Mouse (Mus musculus) CD4-positive, CD25-positive, alpha-beta regulatory T cell, adult 2 months (primary cell): ENCODE data around the gene Gng12.
"Not testable (repeated sequence)": the region's sequence is repeated elsewhere in the genome, so short reads cannot be mapped to it uniquely, and the experiment has no call there.

Experiments used
- DNase-seq: peaks from one replicate; pipeline ENCODE4 v3.0.0-alpha.2; 2012; ENCODE audit warnings: low read depth, low spot score

The Gng12 gene

DNA sequence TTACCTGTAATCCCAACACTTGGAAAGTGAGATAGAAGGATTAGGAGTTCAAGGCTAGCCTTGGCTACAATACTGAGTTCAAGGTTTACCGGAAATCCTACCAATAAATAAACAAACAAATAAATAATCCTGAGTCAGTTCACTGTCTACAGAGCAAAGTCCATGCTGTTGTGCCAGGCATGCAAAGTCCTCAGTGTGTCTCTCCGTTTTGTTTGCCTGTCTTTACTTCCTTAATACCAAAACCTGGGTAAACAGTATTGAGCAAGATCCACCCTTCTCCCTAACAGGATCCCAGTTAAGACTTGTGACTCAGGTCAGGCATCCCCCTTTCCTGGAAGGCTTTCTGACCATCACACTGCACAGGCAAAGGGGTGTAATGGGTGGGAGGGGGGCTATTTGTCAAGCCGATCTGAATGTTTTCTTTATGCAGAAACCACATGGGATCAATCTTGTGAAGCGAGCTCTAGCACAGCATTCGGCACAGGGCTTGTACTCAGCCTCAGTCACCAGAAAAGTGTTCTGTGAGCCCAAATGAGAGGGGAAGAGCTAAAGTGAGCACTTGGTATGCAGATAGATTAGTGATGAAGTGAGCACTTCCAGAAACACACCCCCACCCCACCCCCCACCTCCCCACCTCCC lies 133.2 kb downstream of the Gng12 start:
- no peak for DNase-seq

DNA sequence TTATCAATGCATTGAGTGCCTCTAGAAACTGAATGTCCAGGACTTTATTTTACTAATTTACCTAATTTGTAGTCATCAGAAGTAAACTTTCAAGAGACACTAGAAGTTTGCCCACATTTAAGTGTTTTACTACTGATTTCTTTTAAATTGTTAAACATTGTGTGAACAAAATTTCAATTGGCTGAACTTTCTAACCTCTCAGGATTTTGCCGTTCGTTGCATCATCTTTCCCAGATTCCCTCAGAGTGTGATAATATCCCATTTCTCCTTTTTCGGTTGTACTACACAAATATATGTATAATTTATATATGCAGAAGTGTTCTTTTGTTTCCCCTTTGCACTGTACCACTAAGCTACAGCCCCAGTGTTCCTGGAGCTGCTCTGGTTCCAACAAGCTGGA lies 133.8 kb downstream of the Gng12 start:
- no peak for DNase-seq

DNA sequence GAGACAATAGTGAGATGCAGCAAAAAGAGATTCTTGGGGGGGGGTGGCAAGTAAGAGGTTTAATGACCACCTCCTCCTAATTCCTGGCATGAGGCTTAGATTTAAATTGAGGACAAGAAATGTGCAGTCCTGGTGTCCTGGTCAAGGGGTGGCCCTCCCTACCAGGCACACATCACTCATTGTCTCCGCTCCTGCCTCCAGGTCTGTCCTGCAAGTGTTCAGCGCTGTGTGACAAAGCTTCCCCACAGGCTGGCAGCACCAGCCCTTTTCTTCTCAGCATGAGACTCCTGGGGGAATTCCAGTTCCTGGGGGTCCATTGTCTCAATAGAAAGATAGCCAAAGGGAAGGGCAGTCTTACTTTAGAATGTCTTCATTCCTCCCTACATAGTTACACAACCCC lies 134.2 kb downstream of the Gng12 start:
- DNase-seq = no peak

DNA sequence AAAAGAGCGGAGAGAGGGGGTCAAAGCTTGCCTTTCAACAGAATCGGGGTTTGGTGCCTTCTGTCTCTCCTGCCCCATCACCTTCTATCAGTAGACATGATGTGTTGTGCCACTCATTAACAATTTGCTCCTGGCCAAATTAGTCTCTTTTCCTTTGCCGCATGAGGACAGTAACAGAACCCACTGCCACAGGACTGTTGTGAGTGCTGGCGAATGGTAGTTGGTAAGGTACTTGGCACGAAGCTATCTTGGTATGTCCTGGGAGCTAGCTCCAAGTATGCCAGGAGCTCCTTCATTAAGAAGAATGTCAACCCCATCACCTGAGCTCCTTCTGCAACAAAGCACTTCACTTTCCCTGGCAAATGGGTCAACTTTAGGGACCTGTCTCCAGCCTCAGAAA lies 134.6 kb downstream of the Gng12 start:
- DNase-seq = no peak

DNA sequence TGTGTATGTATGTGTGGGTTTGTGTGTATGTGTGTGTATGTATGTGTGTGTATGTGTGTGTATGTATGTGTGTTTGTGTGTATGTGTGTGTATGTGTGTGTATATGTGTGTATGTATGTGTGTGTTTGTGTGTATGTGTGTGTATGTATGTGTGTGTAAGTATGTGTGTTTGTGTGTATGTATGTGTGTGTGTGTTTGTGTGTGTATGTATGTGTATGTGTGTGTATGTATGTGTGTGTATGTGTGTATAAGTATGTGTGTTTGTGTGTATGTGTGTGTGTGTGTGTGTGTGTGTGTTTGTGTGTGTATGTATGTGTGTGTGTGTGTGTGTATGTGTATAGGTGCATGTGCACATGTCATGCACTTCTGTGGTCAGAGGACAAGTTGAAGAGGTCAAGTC lies 136.4 kb downstream of the Gng12 start:
- not testable (repeated sequence) for DNase-seq

DNA sequence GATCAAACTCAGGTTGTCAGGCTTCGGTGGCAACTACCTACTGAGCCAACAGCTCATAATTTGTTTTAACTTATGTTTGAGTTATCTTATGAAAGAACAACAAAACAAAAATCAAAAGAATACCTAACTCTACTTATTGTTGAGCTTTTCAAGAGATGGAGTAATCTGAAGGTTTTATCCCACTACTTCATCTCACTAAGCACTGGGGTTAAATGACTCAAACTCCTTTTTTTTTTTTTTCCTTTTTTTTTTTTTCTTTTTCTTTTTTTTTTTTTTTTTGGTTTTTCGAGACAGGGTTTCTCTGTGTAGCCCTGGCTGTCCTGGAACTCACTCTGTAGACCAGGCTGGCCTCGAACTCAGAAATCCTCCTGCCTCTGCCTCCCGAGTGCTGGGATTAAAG lies 136.8 kb downstream of the Gng12 start:
- DNase-seq = not testable (repeated sequence)

DNA sequence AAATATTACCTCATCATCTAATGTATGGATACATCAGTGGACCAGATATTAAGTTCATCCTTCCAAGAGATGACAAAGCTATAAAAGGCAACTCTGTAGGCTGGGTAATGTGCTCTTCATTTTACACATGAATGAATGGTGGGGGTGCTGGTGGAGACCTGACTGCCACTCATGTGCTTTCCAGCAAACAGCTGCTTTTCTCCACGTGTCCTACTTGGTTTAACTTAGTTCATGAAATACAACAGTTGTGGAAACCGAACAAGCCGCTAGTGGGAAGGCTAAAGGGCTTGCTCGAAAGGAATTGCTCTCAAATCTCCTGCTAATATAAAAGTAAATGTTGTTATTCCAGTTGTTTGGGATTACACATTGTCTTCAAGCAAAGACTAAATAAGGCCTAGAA lies 137.4 kb downstream of the Gng12 start:
- no peak for DNase-seq

DNA sequence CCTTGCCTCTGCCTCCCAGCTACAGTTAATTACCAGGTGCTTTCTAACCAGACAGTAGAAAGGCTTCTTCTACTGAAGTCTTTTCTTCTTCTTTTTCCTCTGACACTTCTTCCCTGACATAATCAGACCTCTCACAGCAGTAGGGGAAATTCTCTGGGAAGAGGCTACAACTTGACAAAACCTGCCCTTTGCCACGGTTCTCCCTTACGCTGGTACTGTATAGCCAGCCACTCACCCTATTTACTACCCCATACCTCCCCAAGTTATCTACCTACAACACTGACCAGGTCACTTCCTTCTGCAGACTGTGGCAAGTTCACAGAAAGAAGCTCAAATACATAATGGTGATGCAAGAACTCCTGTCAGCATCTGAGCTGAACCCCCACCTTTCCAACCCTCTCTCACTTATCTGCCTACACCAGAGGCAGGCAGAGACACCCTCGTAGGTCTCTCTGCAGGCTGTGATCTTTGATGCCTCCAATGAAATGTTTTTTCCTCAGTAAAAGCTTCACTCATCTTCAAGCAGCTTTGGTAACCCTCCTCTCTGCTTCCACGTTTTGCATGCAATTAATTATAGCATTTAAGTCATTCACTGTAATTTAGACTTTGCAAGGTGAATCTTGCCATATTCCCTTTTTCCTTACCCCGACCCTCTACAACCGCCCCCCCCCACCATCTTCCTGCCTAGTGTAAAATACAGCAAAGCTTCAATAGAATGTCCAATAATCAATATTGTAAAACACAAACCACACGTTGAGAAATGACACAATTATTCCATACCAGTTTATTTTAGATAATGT lies 138.3 kb downstream of the Gng12 start:
- DNase-seq = no peak

DNA sequence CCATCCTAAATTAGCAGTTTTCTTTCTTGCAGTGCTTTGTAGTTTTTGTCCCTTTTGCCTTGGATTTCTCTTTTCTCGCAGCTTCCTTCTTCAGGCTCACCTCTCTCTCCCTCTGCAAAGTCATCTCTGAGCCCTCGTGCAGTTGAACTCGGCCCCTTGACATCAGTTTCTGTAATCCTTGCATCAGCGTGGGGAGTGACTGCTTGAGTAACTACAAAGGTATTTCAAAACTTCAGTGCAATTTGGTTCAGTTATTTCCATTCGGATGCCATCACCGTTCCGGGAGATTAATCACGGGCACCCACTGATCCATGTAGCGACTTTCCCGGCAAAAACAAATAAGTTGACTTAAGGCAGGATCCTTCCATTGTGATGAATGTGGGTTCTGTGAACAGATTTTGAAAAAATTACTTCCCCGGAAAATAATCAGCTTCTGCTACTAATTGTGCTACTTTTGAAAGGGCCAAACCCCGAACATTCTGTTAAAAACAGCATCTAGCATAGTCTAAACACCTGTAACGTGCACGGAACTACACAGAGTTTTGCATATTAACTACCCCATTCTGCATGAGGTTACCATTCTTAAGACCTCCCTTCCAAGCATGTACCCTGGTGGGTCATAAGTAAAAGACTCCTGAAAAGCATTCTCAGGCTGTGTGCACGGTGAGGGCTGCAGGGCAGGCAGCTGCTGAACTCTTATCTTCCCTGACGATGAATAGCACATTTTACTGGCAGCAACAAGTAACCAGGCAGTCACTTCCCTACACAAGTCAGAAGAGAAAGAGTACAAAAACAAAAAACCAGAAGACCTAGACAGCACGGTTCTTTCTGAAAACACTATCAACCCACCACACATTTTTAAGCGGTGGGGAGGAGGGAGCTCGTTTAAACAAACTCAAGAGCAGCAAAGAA lies 139.4 kb downstream of the Gng12 start:
- peak; percentile 16 for DNase-seq

DNA sequence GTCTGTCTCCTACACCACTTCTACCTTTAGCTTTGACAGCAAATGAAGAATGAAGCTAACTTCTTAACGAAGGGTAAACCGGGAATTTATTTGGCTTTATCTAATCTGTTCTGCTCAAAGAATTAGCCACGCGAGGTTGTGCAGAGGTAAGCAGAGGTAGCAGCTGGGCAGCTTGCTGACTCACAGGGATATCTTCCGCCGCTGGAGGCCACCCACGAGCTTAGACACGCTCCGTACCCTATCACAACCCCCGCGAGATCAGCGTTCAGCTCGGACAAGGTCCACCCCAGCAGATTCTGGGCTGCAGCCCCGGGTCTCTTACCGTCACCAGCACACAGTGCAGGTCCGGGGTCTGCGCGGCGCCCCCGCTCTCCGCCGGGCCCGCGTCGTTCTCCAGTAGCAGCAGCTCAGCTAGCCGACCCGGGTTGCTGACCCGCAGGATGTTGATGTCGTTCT lies 140.2 kb downstream of the Gng12 start:
- peak; percentile 80 for DNase-seq

DNA sequence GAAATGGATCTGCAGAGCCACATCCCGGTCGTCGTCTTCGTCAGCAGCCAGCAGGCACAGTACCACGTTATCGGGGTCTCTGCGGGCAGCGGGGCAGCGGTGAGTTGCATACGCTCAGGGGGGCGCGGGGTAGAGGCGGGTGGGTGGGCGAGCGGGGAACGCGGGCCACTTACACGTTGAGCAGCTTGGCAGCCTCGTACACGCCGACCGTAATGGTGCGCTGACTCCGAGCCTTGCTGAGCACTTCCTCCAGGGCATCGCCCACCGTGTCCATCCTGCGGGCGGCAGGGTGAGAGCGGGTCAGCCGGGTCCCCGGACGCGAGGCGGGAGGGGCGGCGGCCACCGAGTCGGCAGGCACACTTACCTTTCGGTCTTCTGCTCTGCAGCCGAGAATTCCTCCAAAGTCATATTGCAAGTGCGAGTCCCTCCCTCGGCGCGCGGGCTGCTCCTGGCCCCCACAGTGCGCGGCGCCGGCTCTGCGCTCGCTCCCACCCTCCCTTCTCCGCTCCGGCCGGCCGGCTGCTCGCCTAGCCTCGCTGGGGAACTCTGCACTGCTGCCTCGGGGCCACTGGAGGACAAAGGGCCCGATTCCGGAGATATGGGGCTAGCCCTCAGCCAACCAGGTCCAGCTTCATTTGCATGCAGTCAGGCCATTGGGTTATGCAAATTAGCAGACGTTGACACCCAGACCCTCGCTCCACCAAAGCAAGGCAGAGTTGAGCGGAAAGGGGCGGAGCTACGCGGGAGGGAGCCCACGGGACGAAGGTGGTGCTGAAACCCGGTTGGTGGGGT lies 140.8 kb downstream of the Gng12 start, which contains the start of gene Gadd45a:
Gadd45a (minus strand) TSS at position 621 of the 792 bp plus-strand sequence.
- peak; percentile 95 for DNase-seq

DNA sequence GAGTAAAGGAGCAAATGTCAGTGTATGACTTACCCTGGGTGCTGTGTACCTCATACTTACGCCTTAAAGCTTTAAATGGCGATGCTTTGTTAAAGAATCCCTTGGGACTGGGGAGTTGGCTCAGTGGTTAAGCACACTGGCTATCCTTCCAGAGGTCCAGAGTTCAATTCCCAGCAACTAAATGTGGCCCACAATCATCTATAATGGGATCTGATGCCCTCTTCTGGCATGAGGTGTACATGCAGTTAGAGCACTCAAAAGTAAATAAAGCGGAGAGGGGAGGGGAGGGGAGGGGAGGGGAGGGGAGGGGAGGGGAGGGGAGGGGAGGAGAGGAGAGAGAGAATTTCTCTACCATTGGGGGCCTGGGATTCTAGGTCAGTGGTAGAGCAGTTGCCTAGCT lies 142.8 kb downstream of the Gng12 start:
- peak; percentile 20 for DNase-seq

DNA sequence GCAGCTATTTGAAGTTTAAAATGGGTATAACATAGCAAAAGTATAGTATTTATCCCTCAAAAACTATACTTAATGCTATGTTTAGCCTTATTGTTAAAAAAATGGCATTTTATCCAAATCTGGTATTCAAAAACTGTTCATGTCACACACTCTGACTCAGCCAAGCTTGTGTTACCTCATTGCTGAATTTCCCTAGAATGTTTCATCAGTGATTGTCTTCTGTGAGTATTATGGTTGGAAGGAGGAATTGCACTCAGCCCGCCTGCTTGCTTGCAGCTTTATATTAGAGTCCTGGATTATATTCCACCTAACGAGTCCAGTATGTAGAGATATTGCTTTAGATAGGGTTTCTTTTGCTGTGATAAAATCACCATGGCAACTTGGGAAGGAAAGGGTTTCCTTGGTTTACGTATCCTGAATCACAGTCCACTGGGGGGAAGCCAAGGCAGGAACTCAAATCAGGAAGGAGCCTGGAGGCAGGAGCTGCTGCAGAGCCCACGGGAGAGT lies 144.8 kb downstream of the Gng12 start:
- DNase-seq = no peak

DNA sequence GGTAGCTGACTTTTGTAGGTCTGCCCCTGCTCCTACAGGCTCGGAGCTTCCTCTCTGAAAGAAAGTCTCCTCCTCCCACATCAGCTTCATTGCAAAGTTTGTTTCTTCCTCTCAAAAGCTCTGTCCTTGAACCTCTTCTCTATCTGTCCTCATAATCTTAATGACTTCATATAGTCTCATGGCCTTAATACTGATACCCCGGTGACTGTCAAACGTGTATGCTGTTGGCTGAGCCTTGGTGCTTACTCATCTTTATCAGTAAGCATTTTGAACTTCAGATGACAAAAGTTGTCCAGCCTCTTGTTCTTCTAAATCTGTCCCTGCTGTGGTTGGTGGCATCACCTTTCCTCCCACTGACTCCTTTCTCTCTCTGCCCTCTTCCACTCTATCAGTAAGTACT lies 149.2 kb downstream of the Gng12 start:
- no peak for DNase-seq

DNA sequence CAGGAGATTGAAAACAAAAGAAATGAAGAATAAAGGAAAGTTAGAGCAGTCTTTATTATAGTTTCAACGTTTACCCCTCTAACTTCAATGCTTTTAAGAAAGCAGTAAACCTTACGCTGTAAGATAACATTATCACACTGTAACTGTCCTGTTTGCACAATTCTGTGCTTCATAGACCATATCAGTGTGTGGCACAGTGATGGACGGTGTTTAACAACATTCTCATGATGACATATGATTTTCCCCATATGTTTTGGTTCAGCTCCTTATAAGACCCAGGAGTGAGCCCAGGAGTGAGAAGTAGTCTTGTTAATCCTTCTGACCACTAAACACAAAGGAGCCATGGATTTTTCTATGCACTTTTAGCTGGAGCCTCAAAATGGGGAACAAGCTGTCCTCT lies 150.7 kb downstream of the Gng12 start:
- no peak for DNase-seq

DNA sequence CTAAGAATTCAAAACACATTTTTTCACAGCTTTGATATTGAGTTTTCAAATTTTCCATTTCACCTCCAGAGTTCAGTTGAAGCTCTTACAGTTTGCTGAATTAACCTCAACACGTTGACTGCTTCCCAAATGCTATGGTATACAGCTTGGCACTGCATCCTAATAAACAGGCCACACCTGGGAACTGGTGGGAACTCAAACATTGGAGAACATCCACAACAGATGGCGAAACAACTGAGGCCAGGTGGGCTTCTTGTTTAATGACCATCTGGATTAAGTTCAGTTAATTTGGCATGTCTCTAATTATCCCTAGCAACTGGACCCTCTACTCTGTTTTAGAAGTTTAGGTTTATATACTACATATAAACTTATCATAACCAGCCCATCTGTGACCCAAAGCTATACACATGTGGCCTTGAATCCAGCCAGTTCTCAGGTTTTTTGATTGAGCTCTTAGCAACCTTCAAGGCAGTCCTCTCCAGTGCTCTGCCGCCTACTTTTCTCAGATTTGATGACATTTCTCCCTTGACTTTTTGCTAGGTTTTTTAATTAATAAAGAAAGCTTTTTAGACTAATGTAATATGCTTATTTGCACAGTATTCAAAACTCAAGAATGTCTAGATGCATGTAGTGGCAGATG lies 152.0 kb downstream of the Gng12 start:
- no peak for DNase-seq

DNA sequence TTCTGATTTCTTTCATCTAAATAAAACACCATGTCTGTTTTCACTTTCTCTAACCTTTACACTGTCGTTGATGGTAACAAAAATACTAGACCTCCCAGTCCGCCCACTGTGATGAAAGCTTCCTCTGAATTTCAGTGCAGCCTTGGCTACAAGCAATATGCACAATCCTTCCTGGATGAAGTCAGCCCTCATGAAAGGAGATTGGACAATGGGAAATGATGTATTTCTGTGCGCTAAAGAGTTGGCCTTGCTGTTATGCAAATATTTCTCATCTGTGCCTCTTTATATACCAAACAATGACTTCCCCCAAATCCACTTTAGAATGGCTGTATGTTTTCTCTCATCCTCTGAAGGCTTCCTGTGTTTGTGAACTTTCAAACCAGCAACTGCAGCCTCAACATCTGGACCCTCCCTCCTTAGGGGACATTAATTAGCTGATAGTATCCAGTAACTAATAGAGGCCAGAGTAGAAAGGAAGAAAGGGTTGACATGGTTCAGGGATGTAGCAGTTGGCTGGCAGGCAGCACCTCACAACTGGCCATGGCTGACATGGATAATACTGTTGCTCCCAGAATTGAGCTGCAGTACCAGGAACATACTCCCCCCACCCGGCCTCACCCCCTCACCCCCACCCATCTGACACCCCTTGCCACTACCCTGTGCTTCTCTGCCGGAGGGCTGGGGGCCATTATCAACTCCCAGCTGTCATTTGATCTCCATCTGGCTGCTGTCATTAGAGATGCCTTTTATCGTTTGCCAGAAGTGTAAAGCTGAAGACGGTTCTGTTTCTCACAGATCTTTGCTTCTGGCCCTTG lies 152.9 kb downstream of the Gng12 start:
- DNase-seq = no peak

DNA sequence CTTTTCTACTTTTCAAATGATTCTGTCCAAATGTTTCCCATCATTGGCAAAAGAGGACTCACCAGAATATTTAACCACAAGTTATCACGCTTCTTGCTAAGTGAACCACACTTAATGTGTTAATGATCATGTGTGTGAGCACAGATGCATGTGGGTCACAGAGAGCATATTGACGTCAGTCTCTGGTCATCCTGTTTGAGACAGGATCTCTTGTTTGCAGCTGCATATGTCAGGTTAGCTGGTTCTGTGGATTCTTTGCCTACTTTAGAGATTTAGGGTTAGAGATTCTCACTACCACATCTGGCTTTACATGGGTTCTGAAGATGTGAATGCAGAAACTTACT lies 153.5 kb downstream of the Gng12 start:
- DNase-seq = no peak

DNA sequence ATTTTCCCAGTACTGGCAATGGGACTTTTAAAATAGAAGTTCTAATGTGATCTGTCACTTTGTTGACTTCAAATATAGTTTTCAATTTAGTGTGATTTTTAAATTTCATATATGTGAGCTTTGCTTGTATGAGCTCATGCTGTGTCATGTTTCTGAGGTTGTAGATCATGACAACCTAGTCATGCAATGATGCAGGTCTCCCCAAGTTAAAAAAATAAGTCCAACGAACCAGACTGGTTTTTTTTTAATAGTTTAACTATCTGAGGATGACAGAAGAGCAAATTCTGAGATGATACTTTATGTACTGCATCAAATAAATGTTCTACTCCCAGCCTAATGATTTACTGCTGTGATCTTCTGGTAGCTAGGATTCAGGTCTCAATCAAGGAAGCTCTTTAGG lies 153.9 kb downstream of the Gng12 start:
- DNase-seq = no peak
